Mouse (Mus musculus): ENCODE measurements around the gene Prkcb. TPM values are rescaled to one million over a fixed set of nuclear protein-coding genes. Genes with fewer than 3 reads are reported as not detected.

Gene Prkcb
- 3.8 TPM for polyA plus RNA-seq (2014; fragmentation: Illumina TruSeq; extraction: RNeasy Lipid Tissue Mini Kit (QIAGEN cat#74804); ENCODE audit: low read depth, low replicate concordance)

GRCm38 (mm10) chr7:122288605-122289242 is at the start of gene Prkcb:
Gene Prkcb, plus strand, starts transcription at chr7:122288751.

DNA sequence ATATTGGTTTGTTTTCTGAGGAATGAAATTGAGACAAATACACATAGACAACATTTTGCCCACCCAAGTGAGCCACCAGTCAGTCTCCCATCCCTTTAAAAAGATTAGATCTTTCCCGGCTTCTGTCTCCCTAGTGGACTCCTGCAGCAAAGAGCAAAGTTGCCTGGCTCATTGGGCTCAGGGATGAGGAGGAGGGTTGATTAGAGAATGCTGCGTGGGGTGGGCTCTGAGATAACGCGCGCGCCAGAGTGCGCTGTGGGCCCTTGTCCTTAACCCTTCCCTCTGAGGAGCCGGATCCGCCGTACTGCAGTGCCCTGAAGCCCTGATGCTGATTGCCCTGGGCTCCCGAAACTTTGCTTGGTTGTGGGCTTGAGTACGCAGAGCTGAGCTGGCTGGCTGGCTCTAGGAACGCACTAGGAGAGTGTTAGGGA is 381.9 kb downstream of the Prkcb start, which contains the start of gene Cacng3:
TSS of gene Cacng3 (plus strand) at position 51 of the 431 bp plus-strand sequence.

Other genes with a start within 250 kb of the Prkcb start
- gene Ubfd1, start 221.6 kb upstream of the Prkcb start, polyA plus RNA-seq (2014; fragmentation: Illumina TruSeq; extraction: RNeasy Lipid Tissue Mini Kit (QIAGEN cat#74804); ENCODE audit: low read depth, low replicate concordance) = 17.0 TPM
- 1.5 TPM for gene Ears2, start 221.5 kb upstream of the Prkcb start, polyA plus RNA-seq (2014; fragmentation: Illumina TruSeq; extraction: RNeasy Lipid Tissue Mini Kit (QIAGEN cat#74804); ENCODE audit: low read depth, low replicate concordance)
- gene Ndufab1, start 186.9 kb upstream of the Prkcb start, polyA plus RNA-seq (2014; fragmentation: Illumina TruSeq; extraction: RNeasy Lipid Tissue Mini Kit (QIAGEN cat#74804); ENCODE audit: low read depth, low replicate concordance) = 473 TPM
- 1.6 TPM for gene Palb2, start 155.8 kb upstream of the Prkcb start, polyA plus RNA-seq (2014; fragmentation: Illumina TruSeq; extraction: RNeasy Lipid Tissue Mini Kit (QIAGEN cat#74804); ENCODE audit: low read depth, low replicate concordance)
- gene Dctn5, start 155.7 kb upstream of the Prkcb start, polyA plus RNA-seq (2014; fragmentation: Illumina TruSeq; extraction: RNeasy Lipid Tissue Mini Kit (QIAGEN cat#74804); ENCODE audit: low read depth, low replicate concordance) = 37.2 TPM
- not detected for gene Plk1, start 129.3 kb upstream of the Prkcb start, polyA plus RNA-seq (2014; fragmentation: Illumina TruSeq; extraction: RNeasy Lipid Tissue Mini Kit (QIAGEN cat#74804); ENCODE audit: low read depth, low replicate concordance)
- gene Ern2, start 102.5 kb upstream of the Prkcb start, polyA plus RNA-seq (2014; fragmentation: Illumina TruSeq; extraction: RNeasy Lipid Tissue Mini Kit (QIAGEN cat#74804); ENCODE audit: low read depth, low replicate concordance) = not detected
- 3.3 TPM for gene Chp2, start 69.3 kb upstream of the Prkcb start, polyA plus RNA-seq (2014; fragmentation: Illumina TruSeq; extraction: RNeasy Lipid Tissue Mini Kit (QIAGEN cat#74804); ENCODE audit: low read depth, low replicate concordance)